In the genomic region with DNA sequence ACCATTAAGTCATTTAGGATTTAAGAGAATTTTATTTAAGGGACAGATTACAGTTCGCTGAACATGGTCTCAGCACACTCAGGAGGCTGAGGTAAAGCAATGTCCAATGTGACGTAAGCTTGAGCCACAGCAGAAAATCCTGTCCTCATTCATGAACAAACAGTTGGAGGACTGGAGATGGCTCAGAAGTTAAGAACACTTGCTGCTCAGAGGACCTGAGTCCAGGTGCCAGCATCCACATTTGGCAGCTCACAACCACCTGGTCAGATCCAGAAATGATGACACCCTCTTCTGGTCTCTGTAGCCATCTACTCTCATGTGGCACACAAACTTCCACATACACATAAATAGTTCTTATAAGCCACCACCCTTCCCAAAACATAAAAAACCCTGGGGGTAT, we compare ENCODE assay signal across 48 mouse cellular contexts. TPM values are rescaled to one million over a fixed set of nuclear protein-coding genes. Genes with fewer than 3 reads are reported as not detected.
"Had no signal": no experiment of that assay in that cellular context is flagged by ENCODE, and none has a peak within 500 bp of the region (broad histone marks: within the 10 kb centered on the region; RNA-seq: fewer than 3 reads in every experiment).

No protein-coding gene starts in this region.

- H3K9ac ChIP-seq: heart, embryonic 13.5 days; heart, embryonic 15.5 days; hindbrain, embryonic 12.5 days; hindbrain, embryonic 13.5 days; hindbrain, embryonic 14.5 days; hindbrain, embryonic 15.5 days; kidney, embryonic 15.5 days had no signal

- H3K9me3 ChIP-seq: heart, embryonic 10.5 days; heart, embryonic 13.5 days; heart, embryonic 15.5 days; hindbrain, embryonic 10.5 days; hindbrain, embryonic 12.5 days; hindbrain, embryonic 13.5 days; hindbrain, embryonic 15.5 days; kidney, embryonic 15.5 days had no signal

- H3K27ac ChIP-seq: heart, embryonic 10.5 days; heart, embryonic 13.5 days; heart, embryonic 15.5 days; hindbrain, embryonic 10.5 days; hindbrain, embryonic 12.5 days; hindbrain, embryonic 13.5 days; hindbrain, embryonic 14.5 days; hindbrain, embryonic 15.5 days; hindbrain, postnatal 0 days; kidney, embryonic 15.5 days; kidney, postnatal 0 days; layer of hippocampus, adult 2 months; left cerebral cortex, adult 2 months had no signal

- ATAC-seq: hindbrain, embryonic 16.5 days; hindbrain, postnatal 0 days; inflammation-experienced regulatory T-cells, adult 6 months had no signal

- H3K36me3 ChIP-seq: heart, embryonic 10.5 days; heart, embryonic 13.5 days; heart, embryonic 15.5 days; hindbrain, embryonic 10.5 days; hindbrain, embryonic 12.5 days; hindbrain, embryonic 13.5 days; hindbrain, embryonic 15.5 days; kidney, embryonic 15.5 days had no signal

- H3K4me2 ChIP-seq: heart, embryonic 11.5 days; heart, embryonic 13.5 days; heart, embryonic 15.5 days; hindbrain, embryonic 12.5 days; hindbrain, embryonic 13.5 days; hindbrain, embryonic 14.5 days; hindbrain, embryonic 15.5 days had no signal

- H3K4me3 ChIP-seq: heart, embryonic 10.5 days; heart, embryonic 13.5 days; heart, embryonic 15.5 days; hindbrain, embryonic 10.5 days; hindbrain, embryonic 12.5 days; hindbrain, embryonic 13.5 days; hindbrain, embryonic 15.5 days; kidney, embryonic 15.5 days; layer of hippocampus, adult 2 months; left cerebral cortex, adult 2 months had no signal

- DNase-seq: heart, postnatal 10 days; heart, postnatal 14 days; heart, postnatal 36 days; heart, postnatal 4 days; kidney, adult 11 months; kidney, adult 18-20 months; kidney, adult 8-10 months; kidney, postnatal 10 days; kidney, postnatal 14 days; kidney, postnatal 25 days; kidney, postnatal 36 days; kidney, postnatal 4 days; layer of hippocampus, adult 9-11 months; layer of hippocampus, postnatal 36 days had no signal

- H3K27me3 ChIP-seq: kidney, embryonic 15.5 days had no signal

RNA-seq across cellular contexts. Expression of a gene that starts 3.0 kb away (rescaled TPM):
- polyA plus RNA-seq: inflammation-experienced regulatory T-cells, adult 6 months had no signal

RNA-seq across cellular contexts. Expression of a gene that starts 23.5 kb away (rescaled TPM):
- total RNA-seq: heart, adult 8-10 months; heart, postnatal 10 days; heart, postnatal 14 days; heart, postnatal 25 days; heart, postnatal 36 days; heart, postnatal 4 days; hematopoietic stem cell, adult 5-6 weeks; hindbrain, postnatal 0 days; layer of hippocampus, adult 18-20 months; layer of hippocampus, adult 2 months; layer of hippocampus, adult 8-10 months; layer of hippocampus, postnatal 10 days; layer of hippocampus, postnatal 14 days; layer of hippocampus, postnatal 25 days; layer of hippocampus, postnatal 36 days; left cerebral cortex, adult 18-20 months; left cerebral cortex, adult 2 months had no signal
- polyA plus RNA-seq: heart, embryonic 10.5 days; heart, embryonic 11.5 days; heart, embryonic 13.5 days; heart, embryonic 14.5 days; heart, embryonic 15.5 days; heart, embryonic 16.5 days; heart, postnatal 0 days; hindbrain, embryonic 10.5 days; hindbrain, embryonic 11.5 days; hindbrain, embryonic 13.5 days; hindbrain, embryonic 14.5 days; hindbrain, postnatal 0 days; inflammation-experienced regulatory T-cells, adult 6 months; intestine, embryonic 16.5 days; kidney, adult 2 months; kidney, embryonic 14.5 days; kidney, embryonic 15.5 days; kidney, embryonic 16.5 days; kidney, postnatal 0 days; large intestine, adult 2 months had no signal
